Mouse (Mus musculus): ENCODE measurements around the gene Ahcyl2. TPM values are rescaled to one million over a fixed set of nuclear protein-coding genes. Genes with fewer than 3 reads are reported as not detected.

Ahcyl2 gene
- total and polyA plus RNA-seq, 3 experiments, result 50.0 to 204 (median 184) TPM

DNA sequence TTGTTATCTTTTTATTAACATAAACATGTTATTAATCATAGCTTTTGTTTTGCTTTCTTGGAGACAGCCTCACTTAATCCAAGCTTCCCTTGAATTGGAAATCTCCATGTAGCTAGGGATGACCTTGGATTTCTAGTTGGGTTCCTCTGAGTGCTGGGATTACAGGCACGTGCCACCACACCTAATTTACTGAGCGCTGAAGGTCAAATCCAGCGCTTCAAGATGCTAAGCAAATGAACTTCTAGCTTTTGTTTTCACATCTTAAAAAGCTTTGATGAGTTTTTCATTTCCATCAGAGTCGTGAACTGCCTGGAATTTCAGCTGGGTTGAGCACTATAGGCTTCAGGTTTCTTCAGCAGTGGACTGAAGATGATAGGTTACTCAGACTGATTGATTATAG lies 109.0 kb downstream of the Ahcyl2 start:
- H3K9ac ChIP-seq (ENCODE audit: insufficient read depth, low read depth), result no peak overlapping the region
- H3K4me1 ChIP-seq (ENCODE audit: control insufficient read depth in 1 of 2, insufficient read depth in 2 of 2), result peaks cover 0 to 31% of the 10 kb centered on the region in 2 experiments; a peak in 2 of 4 replicates
- no peak for TF ChIP-seq PAX5 (IDR thresholded peaks at IDR 0.05; ENCODE audit: low read length)
- no peak for TF ChIP-seq BHLHE40 (IDR thresholded peaks at IDR 0.05; ENCODE audit: low read depth, low read length)
- no peak for TF ChIP-seq NRF1 (IDR thresholded peaks at IDR 0.05; ENCODE audit: low read depth, low read length)
- no peak for TF ChIP-seq MXI1 (IDR thresholded peaks at IDR 0.05; ENCODE audit: low read depth, low read length)
- no peak for TF ChIP-seq TCF12 (IDR thresholded peaks at IDR 0.05; ENCODE audit: low read depth, low read length)
- no peak for TF ChIP-seq GABPA (IDR thresholded peaks at IDR 0.05; ENCODE audit: insufficient replicate concordance, low read depth, low read length)
- TF ChIP-seq ZC3H11A (IDR thresholded peaks at IDR 0.05; ENCODE audit: low read depth, low read length), result no peak
- TF ChIP-seq TBP (conservative IDR thresholded peaks at IDR 0.05; ENCODE audit: low read depth, low read length), result no peak
- no peak for TF ChIP-seq IRF4 (IDR thresholded peaks at IDR 0.05; ENCODE audit: low read depth, low read length)
- no peak for TF ChIP-seq SIN3A (IDR thresholded peaks at IDR 0.05; ENCODE audit: low read length)
- TF ChIP-seq MEF2A (IDR thresholded peaks at IDR 0.05; ENCODE audit: borderline replicate concordance, low read depth, low read length), result no peak
- TF ChIP-seq JUN (IDR thresholded peaks at IDR 0.05; ENCODE audit: insufficient read depth, low read depth, low read length), result no peak
- H3K4me3 ChIP-seq (replicated peaks in 1 of 3; ENCODE audit: low read depth in 2 of 3, low read length in 2 of 3, poor library complexity in 1 of 3), result no peak overlapping the region
- H3K4me2 ChIP-seq (ENCODE audit: insufficient read depth, low read depth, poor library complexity, severe bottlenecking), result no peak overlapping the region
- no peaks in the 10 kb centered on the region for H3K9me3 ChIP-seq (replicated peaks; ENCODE audit: low read length)
- DNase-seq (ENCODE audit: extremely low read depth), result no peak
- in situ Hi-C loops (cut with MboI; ENCODE audit: low pct_ligation_motif_present, low pct_unique_long_range_greater_than_20kb, low sequenced_read_pairs) (no loop called here), dilution Hi-C loops (cut with MboI; ENCODE audit: extremely low pct_ligation_motif_present, extremely low pct_unique_long_range_greater_than_20kb, low sequenced_read_pairs) (no loop called here)
- no peaks in the 10 kb centered on the region for H3K79me2 ChIP-seq (replicated peaks; ENCODE audit: control insufficient read depth, extremely low read depth, insufficient read depth, poor library complexity, severe bottlenecking)
- no peak overlapping the region for H3K27ac ChIP-seq (ENCODE audit: insufficient read depth, low read depth)
- H3K36me3 ChIP-seq (replicated peaks in 1 of 2; ENCODE audit: control insufficient read depth in 1 of 2, insufficient read depth in 1 of 2, low read length in 1 of 2), result peaks cover 14 to 87% of the 10 kb centered on the region in 2 experiments
- no peaks in the 10 kb centered on the region for H3K27me3 ChIP-seq (replicated peaks)

DNA sequence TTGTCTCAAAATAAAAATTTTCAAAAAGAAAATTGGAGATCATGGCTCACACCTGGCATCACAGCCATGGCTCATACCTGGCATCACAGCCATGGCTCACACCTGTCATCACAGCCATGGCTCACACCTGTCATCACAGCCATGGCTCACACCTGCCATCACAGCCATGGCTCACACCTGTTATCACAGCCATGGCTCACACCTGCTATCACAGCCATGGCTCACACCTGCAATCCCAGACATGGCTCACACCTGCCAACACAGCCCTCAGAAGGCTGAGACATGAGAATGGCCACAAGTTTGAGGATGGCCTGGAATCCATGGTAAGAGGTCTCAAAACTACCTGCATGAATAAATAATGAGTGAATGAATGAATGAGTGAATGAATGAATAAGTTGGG lies 111.8 kb downstream of the Ahcyl2 start:
- H3K27ac ChIP-seq (ENCODE audit: insufficient read depth, low read depth), result no peak overlapping the region
- H3K27me3 ChIP-seq (replicated peaks), result no peaks in the 10 kb centered on the region
- H3K4me3 ChIP-seq (replicated peaks in 1 of 3; ENCODE audit: low read depth in 2 of 3, low read length in 2 of 3, poor library complexity in 1 of 3), result no peak overlapping the region
- in situ Hi-C loops (cut with MboI; ENCODE audit: low pct_ligation_motif_present, low pct_unique_long_range_greater_than_20kb, low sequenced_read_pairs), result no loop called here
- H3K79me2 ChIP-seq (replicated peaks; ENCODE audit: control insufficient read depth, extremely low read depth, insufficient read depth, poor library complexity, severe bottlenecking), result no peaks in the 10 kb centered on the region
- no peak for TF ChIP-seq ZKSCAN1 (IDR thresholded peaks at IDR 0.05; ENCODE audit: borderline replicate concordance, low read depth, low read length)
- TF ChIP-seq JUN (IDR thresholded peaks at IDR 0.05; ENCODE audit: insufficient read depth, low read depth, low read length), result no peak
- dilution Hi-C loops (cut with MboI; ENCODE audit: extremely low pct_ligation_motif_present, extremely low pct_unique_long_range_greater_than_20kb, low sequenced_read_pairs), result no loop called here
- H3K9ac ChIP-seq (ENCODE audit: insufficient read depth, low read depth), result no peak overlapping the region
- DNase-seq (ENCODE audit: extremely low read depth), result no peak
- H3K4me1 ChIP-seq (ENCODE audit: control insufficient read depth in 1 of 2, insufficient read depth in 2 of 2), result peaks cover 0 to 35% of the 10 kb centered on the region in 2 experiments; a peak in 2 of 4 replicates
- peaks cover 16 to 91% of the 10 kb centered on the region in 2 experiments for H3K36me3 ChIP-seq (replicated peaks in 1 of 2; ENCODE audit: control insufficient read depth in 1 of 2, insufficient read depth in 1 of 2, low read length in 1 of 2)
- H3K9me3 ChIP-seq (replicated peaks; ENCODE audit: low read length), result no peaks in the 10 kb centered on the region
- H3K4me2 ChIP-seq (ENCODE audit: insufficient read depth, low read depth, poor library complexity, severe bottlenecking), result no peak overlapping the region

GRCm38 (mm10) chr6:29880796-29881195 lies 113.0 kb downstream of the Ahcyl2 start:
- in situ Hi-C loops (cut with MboI; ENCODE audit: low pct_ligation_motif_present, low pct_unique_long_range_greater_than_20kb, low sequenced_read_pairs), result no loop called here

More at GRCm38 (mm10) chr6:29880796-29881195, 113.0 kb downstream of the Ahcyl2 start:
- dilution Hi-C loops (cut with MboI; ENCODE audit: extremely low pct_ligation_motif_present, extremely low pct_unique_long_range_greater_than_20kb, low sequenced_read_pairs), result no loop called here
- Histone ChIP-seq H3K9me3 (replicated peaks; ENCODE audit: low read length) (no peaks in the 10 kb centered on the region), H3K79me2 (replicated peaks; ENCODE audit: control insufficient read depth, extremely low read depth, insufficient read depth, poor library complexity, severe bottlenecking) (no peaks in the 10 kb centered on the region), H3K36me3 (replicated peaks in 1 of 2; ENCODE audit: control insufficient read depth in 1 of 2, insufficient read depth in 1 of 2, low read length in 1 of 2) (peaks cover 16 to 86% of the 10 kb centered on the region in 2 experiments), H3K4me1 (ENCODE audit: control insufficient read depth in 1 of 2, insufficient read depth in 2 of 2) (peaks cover 0 to 37% of the 10 kb centered on the region in 2 experiments; a peak in 2 of 4 replicates), H3K9ac (ENCODE audit: insufficient read depth, low read depth) (no peak overlapping the region), H3K27ac (ENCODE audit: insufficient read depth, low read depth) (no peak overlapping the region), H3K4me2 (ENCODE audit: insufficient read depth, low read depth, poor library complexity, severe bottlenecking) (no peak overlapping the region), H3K27me3 (replicated peaks) (no peaks in the 10 kb centered on the region), H3K4me3 (replicated peaks in 1 of 3; ENCODE audit: low read depth in 2 of 3, low read length in 2 of 3, poor library complexity in 1 of 3) (no peak overlapping the region)
- no peak for TF ChIP-seq RAD21 (IDR thresholded peaks at IDR 0.05; ENCODE audit: low read depth, low read length)
- TF ChIP-seq JUND (conservative IDR thresholded peaks at IDR 0.05; ENCODE audit: low read depth, low read length), result no peak
- TF ChIP-seq NELFE (IDR thresholded peaks at IDR 0.05; ENCODE audit: low read depth, low read length), result no peak
- no peak for TF ChIP-seq TBP (conservative IDR thresholded peaks at IDR 0.05; ENCODE audit: low read depth, low read length)
- TF ChIP-seq MXI1 (IDR thresholded peaks at IDR 0.05; ENCODE audit: low read depth, low read length), result no peak
- TF ChIP-seq SMC3 (IDR thresholded peaks at IDR 0.05; ENCODE audit: low read depth, low read length), result no peak
- no peak for TF ChIP-seq UBTF (IDR thresholded peaks at IDR 0.05; ENCODE audit: low read depth, low read length)
- DNase-seq (ENCODE audit: extremely low read depth), result peak; percentile 58

Data from CH12.LX (cell line).